Mouse (Mus musculus) hindbrain, postnatal 0 days (tissue): ENCODE data around the gene Gm43552. TPM values are rescaled to one million over a fixed set of nuclear protein-coding genes. Genes with fewer than 3 reads are reported as not detected.
A peak's percentile ranks its signal among the peaks of the same experiment; 100 is the strongest.

Experiments used
- ATAC-seq: fragments of 200-750 bp; cut with Nextera tagmentation; 2 replicates; pipeline ENCODE4 v1.8.0; 2017; ENCODE audit warnings: mild to moderate bottlenecking, moderate TSS enrichment, moderate library complexity
- DNase-seq: peaks from one replicate; pipeline ENCODE4 v3.0.0-alpha.2; 2015; ENCODE audit warnings: low spot score
- H3K27ac ChIP-seq: fragments of 300-500 bp; sonication (generic); 2 replicates; pipeline ENCODE4 v1.5.1; 2014; ENCODE audit warnings: mild to moderate bottlenecking
- H3K27me3 ChIP-seq: fragments of 300-500 bp; sonication (generic); 2 replicates; pipeline ENCODE4 v1.6.1; 2014; ENCODE audit warnings: low read length, mixed read lengths; ENCODE audit not compliant: insufficient read depth
- H3K36me3 ChIP-seq: fragments of 300-500 bp; sonication (generic); 2 replicates; pipeline ENCODE4 v1.6.1; 2014; ENCODE audit warnings: low read length, mixed read lengths; ENCODE audit not compliant: insufficient read depth
- H3K4me1 ChIP-seq: fragments of 300-500 bp; sonication (generic); 2 replicates; pipeline ENCODE4 v1.6.1; 2014; ENCODE audit warnings: antibody characterized with exemption, low read length, mixed read lengths; ENCODE audit not compliant: insufficient read depth
- H3K4me2 ChIP-seq: fragments of 300-500 bp; sonication (generic); 2 replicates; pipeline ENCODE4 v1.6.1; 2014; ENCODE audit warnings: low read depth, mild to moderate bottlenecking, low read length, moderate library complexity, mixed read lengths
- H3K4me3 ChIP-seq: fragments of 300-500 bp; sonication (generic); 2 replicates; pipeline ENCODE4 v1.5.1; 2014; ENCODE audit warnings: low read length
- H3K9ac ChIP-seq: fragments of 300-500 bp; sonication (generic); replicated peaks from 2 replicates; pipeline ENCODE4 v1.6.1; 2014; ENCODE audit warnings: mild to moderate bottlenecking, low read length, moderate library complexity, mixed read lengths
- H3K9me3 ChIP-seq: fragments of 300-500 bp; sonication (generic); 2 replicates; pipeline ENCODE4 v1.6.1; 2016; ENCODE audit warnings: low read length, mixed read lengths
- CTCF ChIP-seq: IDR thresholded peaks from 2 replicates; pipeline ENCODE4 v1.5.1; 2016; ENCODE audit warnings: antibody characterized with exemption, control low read depth, low read depth
- WGBS: fragments of 180-500 bp; shearing (Covaris S2); extraction: QIAGEN DNeasy Blood & Tissue Kit; methylation state at CpG from one replicate; pipeline ENCODE4 v1.1.7; 2014; 5-methylcytosine and 5-hydroxymethylcytosine counted together
- polyA plus RNA-seq: library from polyadenylated mRNA; unstranded; fragments of >200 nt; fragmentation: Nextera tagmentation; extraction: Ambion mirVana; gene quantifications from 2 replicates; pipeline ENCODE4 v1.2.1, GENCODE M21; 2015
- total RNA-seq: library from RNA; depleted of rRNA; stranded (reverse); fragments of >200 nt; gene quantifications from 2 replicates; pipeline ENCODE4 v1.2.3, GENCODE M21; 2014

Gm43552 gene
- total and polyA plus RNA-seq, 2 experiments from 2014 or later: not detected

GRCm38 (mm10) chr5:65446756-65447155, 45.9 kb downstream of the Gm43552 start:
- H3K4me1 ChIP-seq: no peaks in the 10 kb centered on the region
- H3K4me2 ChIP-seq: no peak overlapping the region
- no peak overlapping the region for H3K4me3 ChIP-seq
- WGBS: 83% methylated on average over 2 of the region's 2 CpGs
- ATAC-seq (no peak), DNase-seq (no peak)
- H3K9me3 ChIP-seq: no peaks in the 10 kb centered on the region
- H3K36me3 ChIP-seq: peaks cover 15% of the 10 kb centered on the region
- TF ChIP-seq CTCF: no peak
- H3K27me3 ChIP-seq: no peaks in the 10 kb centered on the region
- no peak overlapping the region for H3K9ac ChIP-seq
- no peak overlapping the region for H3K27ac ChIP-seq

GRCm38 (mm10) chr5:65444981-65445380, 47.7 kb downstream of the Gm43552 start:
- Histone ChIP-seq H3K36me3 (peaks cover 6% of the 10 kb centered on the region), H3K9me3 (no peaks in the 10 kb centered on the region), H3K27ac (no peak overlapping the region), H3K27me3 (no peaks in the 10 kb centered on the region), H3K4me3 (no peak overlapping the region), H3K4me1 (no peaks in the 10 kb centered on the region), H3K9ac (no peak overlapping the region), H3K4me2 (no peak overlapping the region)
- no peak for TF ChIP-seq CTCF
- 65% methylated on average over 3 of the region's 6 CpGs for WGBS
- DNase-seq (no peak), ATAC-seq (peak; percentile 21; the same call in 1 of the 2 replicates)

GRCm38 (mm10) chr5:65438041-65438440, 54.6 kb downstream of the Gm43552 start:
- TF ChIP-seq CTCF: no peak
- Histone ChIP-seq H3K4me1 (no peaks in the 10 kb centered on the region), H3K9me3 (no peaks in the 10 kb centered on the region), H3K36me3 (no peaks in the 10 kb centered on the region; the same call in 1 of the 2 replicates), H3K9ac (no peak overlapping the region), H3K27ac (no peak overlapping the region), H3K27me3 (no peaks in the 10 kb centered on the region), H3K4me2 (no peak overlapping the region), H3K4me3 (no peak overlapping the region)
- no peak for DNase-seq
- no peak for ATAC-seq

GRCm38 (mm10) chr5:65435806-65436561, 56.6 kb downstream of the Gm43552 start, which contains the start of gene Ugdh:
Gene Ugdh, minus strand, starts transcription at chr5:65435949.
- Histone ChIP-seq H3K4me1 (no peaks in the 10 kb centered on the region), H3K9me3 (no peaks in the 10 kb centered on the region), H3K27me3 (no peaks in the 10 kb centered on the region), H3K4me3 (peak within 1 kb of the TSS; percentile 89), H3K36me3 (no peaks in the 10 kb centered on the region), H3K9ac (peak within 1 kb of the TSS; percentile 73), H3K4me2 (peak within 1 kb of the TSS; percentile 90), H3K27ac (peak within 1 kb of the TSS; percentile 86)
- ATAC-seq (peak; percentile 97), DNase-seq (peak; percentile 99)
- WGBS: under 1% methylated on average over 51 of the region's 51 CpGs
- no peak for TF ChIP-seq CTCF

GRCm38 (mm10) chr5:65435363-65435805, 57.2 kb downstream of the Gm43552 start:
- no peaks in the 10 kb centered on the region for H3K9me3 ChIP-seq
- no peaks in the 10 kb centered on the region for H3K4me1 ChIP-seq
- TF ChIP-seq CTCF: no peak
- H3K4me2 ChIP-seq: peak overlapping the region; percentile 90
- ATAC-seq: no peak; the same call in 1 of the 2 replicates
- peak overlapping the region; percentile 86 for H3K27ac ChIP-seq
- no peaks in the 10 kb centered on the region for H3K36me3 ChIP-seq
- peak overlapping the region; percentile 73 for H3K9ac ChIP-seq
- under 1% methylated on average over 46 of the region's 47 CpGs for whole genome bisulfite sequencing
- peak; percentile 61 for DNase-seq
- H3K27me3 ChIP-seq: no peaks in the 10 kb centered on the region
- peak overlapping the region; percentile 89 for H3K4me3 ChIP-seq

GRCm38 (mm10) chr5:65434471-65435362, 57.9 kb downstream of the Gm43552 start:
- peak; percentile 18; the same call in 1 of the 2 replicates for TF ChIP-seq CTCF
- DNase-seq (peak; percentile 50), ATAC-seq (peak; percentile 19; the same call in 1 of the 2 replicates)
- peak overlapping the region; percentile 89 for H3K4me3 ChIP-seq
- peak overlapping the region; percentile 90 for H3K4me2 ChIP-seq
- H3K27me3 ChIP-seq: no peaks in the 10 kb centered on the region
- H3K9me3 ChIP-seq: no peaks in the 10 kb centered on the region
- no peaks in the 10 kb centered on the region for H3K4me1 ChIP-seq
- peak overlapping the region; percentile 86 for H3K27ac ChIP-seq
- H3K9ac ChIP-seq: peak overlapping the region; percentile 73
- 3% methylated on average over 15 of the region's 15 CpGs for WGBS
- no peaks in the 10 kb centered on the region for H3K36me3 ChIP-seq
